ENCODE assay signal across 8 mouse cellular contexts in genomic region chr3:94785958-94786357, GRCm38 (mm10). TPM values are rescaled to one million over a fixed set of nuclear protein-coding genes. Genes with fewer than 3 reads are reported as not detected.
DNase-seq lines count a peak whose midpoint lies in the region; ATAC-seq and TF ChIP-seq lines count a peak whose summit lies in the region.

No protein-coding gene starts in this region.

- peak; percentile 24 for ATAC-seq in heart, embryonic 11.5 days (replicated peaks; ENCODE audit: insufficient number of reproducible peaks, low FRiP score, low TSS enrichment)
- peak; percentile 17 for ATAC-seq in liver, postnatal 0 days

- intact Hi-C loops in heart, postnatal 14 days (cut with DNase I): no loop called here

- no peak overlapping the region for H3K27ac ChIP-seq in heart, embryonic 11.5 days (ENCODE audit: low read depth, low read length)
- H3K27ac ChIP-seq in hindbrain, embryonic 10.5 days: peak overlapping the region; percentile 87
- peak overlapping the region; percentile 19 for H3K27ac ChIP-seq in liver, postnatal 0 days (ENCODE audit: low read depth)

- H3K27me3 ChIP-seq in heart, embryonic 11.5 days (ENCODE audit: control insufficient read depth, insufficient read depth, low read length): peaks cover 16% of the 10 kb centered on the region
- H3K27me3 ChIP-seq in hindbrain, embryonic 10.5 days (ENCODE audit: insufficient read depth, poor library complexity, severe bottlenecking): peaks cover 33% of the 10 kb centered on the region
- H3K27me3 ChIP-seq in liver, postnatal 0 days (ENCODE audit: insufficient read depth, low read length): peaks cover 15% of the 10 kb centered on the region

- DNase-seq in heart, postnatal 14 days: no peak
- DNase-seq in ES-CJ7 (ENCODE audit: low read depth, low spot score): peak; percentile 28
- no peak for DNase-seq in hindbrain, embryonic 10.5 days (ENCODE audit: low spot score)
- peak; percentile 45 for DNase-seq in liver, postnatal 0 days
- DNase-seq in thymus, postnatal 0 days (ENCODE audit: low spot score): no peak
- DNase-seq in retina, embryonic 14.5 days (ENCODE audit: low spot score): no peak
- no peak for DNase-seq in natural killer cell, adult 2 months (ENCODE audit: low spot score in 2 of 2)

- peak overlapping the region; percentile 97 for H3K4me2 ChIP-seq in heart, embryonic 11.5 days
- peak overlapping the region; percentile 87 for H3K4me2 ChIP-seq in liver, postnatal 0 days (ENCODE audit: low read depth, low read length)

- H3K9me3 ChIP-seq in heart, embryonic 11.5 days (replicated peaks; ENCODE audit: control insufficient read depth, low read length): no peaks in the 10 kb centered on the region
- no peaks in the 10 kb centered on the region for H3K9me3 ChIP-seq in hindbrain, embryonic 10.5 days
- no peaks in the 10 kb centered on the region for H3K9me3 ChIP-seq in liver, postnatal 0 days (ENCODE audit: low read length)

- peak overlapping the region; percentile 12; the same call in 1 of the 2 replicates for H3K9ac ChIP-seq in heart, embryonic 11.5 days (ENCODE audit: low read depth, low read length)
- H3K9ac ChIP-seq in liver, postnatal 0 days (replicated peaks): peak overlapping the region; percentile 59

- WGBS in heart, embryonic 11.5 days (ENCODE audit: insufficient replicate concordance): under 1% methylated on average over 14 of the region's 14 CpGs
- WGBS in hindbrain, embryonic 10.5 days: under 1% methylated on average over 14 of the region's 14 CpGs
- WGBS in liver, postnatal 0 days (ENCODE audit: insufficient replicate concordance): 3% methylated on average over 14 of the region's 14 CpGs

- no peak for TF ChIP-seq CTCF in liver, postnatal 0 days (IDR thresholded peaks at IDR 0.05; ENCODE audit: low read depth)

- H3K36me3 ChIP-seq in heart, embryonic 11.5 days (ENCODE audit: control insufficient read depth, insufficient read depth, low read length): no peaks in the 10 kb centered on the region
- no peaks in the 10 kb centered on the region for H3K36me3 ChIP-seq in hindbrain, embryonic 10.5 days
- no peaks in the 10 kb centered on the region for H3K36me3 ChIP-seq in liver, postnatal 0 days (replicated peaks; ENCODE audit: insufficient read depth, low read length)

- H3K4me3 ChIP-seq in heart, embryonic 11.5 days (ENCODE audit: low read depth, low read length): peak overlapping the region; percentile 56
- peak overlapping the region; percentile 60 for H3K4me3 ChIP-seq in hindbrain, embryonic 10.5 days
- H3K4me3 ChIP-seq in liver, postnatal 0 days (ENCODE audit: low read depth, low read length): peak overlapping the region; percentile 63

- TF ChIP-seq EP300 in liver, postnatal 0 days (IDR thresholded peaks at IDR 0.05; ENCODE audit: low read depth): no peak

- peaks cover 9% of the 10 kb centered on the region for H3K4me1 ChIP-seq in heart, embryonic 11.5 days (ENCODE audit: control insufficient read depth, insufficient read depth, low read length)
- H3K4me1 ChIP-seq in hindbrain, embryonic 10.5 days (replicated peaks): peaks cover 42% of the 10 kb centered on the region
- peaks cover 10% of the 10 kb centered on the region for H3K4me1 ChIP-seq in liver, postnatal 0 days (ENCODE audit: insufficient read depth)

RNA-seq across cellular contexts. Expression of gene Cgn, which starts 0.3 kb away (rescaled TPM):
- 1.4 and 2.0 TPM in 2 replicates for polyA plus RNA-seq in heart, embryonic 11.5 days (2014; fragmentation: Nextera tagmentation; extraction: Ambion mirVana)
- under 1 TPM; 0.63 to 0.86 TPM for total RNA-seq in heart, postnatal 14 days (2021)
- 5.0 and 8.0 TPM in 2 replicates for polyA plus RNA-seq in hindbrain, embryonic 10.5 days (2016; fragmentation: Nextera tagmentation; extraction: Ambion mirVana)
- polyA plus RNA-seq in liver, postnatal 0 days (2015; fragmentation: Nextera tagmentation; extraction: Ambion mirVana): 8.7 and 9.5 TPM in 2 replicates
- 1.9 and 2.5 TPM in 2 replicates for polyA plus RNA-seq in thymus, postnatal 0 days (2015; fragmentation: Nextera tagmentation; extraction: Ambion mirVana)

RNA-seq across cellular contexts. Expression of gene Pogz, which starts 51.4 kb away (rescaled TPM):
- polyA plus RNA-seq in heart, embryonic 11.5 days (2014; fragmentation: Nextera tagmentation; extraction: Ambion mirVana): 14.4 and 15.6 TPM in 2 replicates
- total RNA-seq in heart, postnatal 14 days (2021): 10 to 100 TPM; 23.9 to 24.0 TPM
- 17.6 and 18.2 TPM in 2 replicates for polyA plus RNA-seq in hindbrain, embryonic 10.5 days (2016; fragmentation: Nextera tagmentation; extraction: Ambion mirVana)
- polyA plus RNA-seq in liver, postnatal 0 days (2015; fragmentation: Nextera tagmentation; extraction: Ambion mirVana): 2.9 and 3.3 TPM in 2 replicates
- 10.3 and 12.3 TPM in 2 replicates for polyA plus RNA-seq in thymus, postnatal 0 days (2015; fragmentation: Nextera tagmentation; extraction: Ambion mirVana)

Comparison
In these comparisons a context has a peak if more than half of its experiments do, and no peak if none do; other contexts are left out.
1. DNase-seq: peak in ES-CJ7 (single experiment) and liver, postnatal 0 days (single experiment); none in heart, postnatal 14 days (0 of 2), hindbrain, embryonic 10.5 days (single experiment), thymus, postnatal 0 days (single experiment), retina, embryonic 14.5 days (single experiment) and natural killer cell, adult 2 months (0 of 2).
2. Peak in every context shown above with its lines, with median percentiles within 50 percentile points of each other: H3K4me3 ChIP-seq.